Mouse (Mus musculus) C2C12 (cell line): ENCODE measurements around the gene Tmem45b.

ENCODE experiments used
- CEBPB ChIP-seq: IDR thresholded peaks from one replicate; pipeline ENCODE4 v1.6.1; 2011; ENCODE audit warnings: low read depth, mild to moderate bottlenecking, control low read depth, moderate library complexity
- CTCF ChIP-seq: IDR thresholded peaks from one replicate; pipeline ENCODE4 v1.5.1; 2011; ENCODE audit not compliant: control insufficient read depth, insufficient read depth, insufficient read length
- FOSL1 ChIP-seq: IDR thresholded peaks from one replicate; pipeline ENCODE4 v1.8.0; 2011; ENCODE audit warnings: mild to moderate bottlenecking, low read length; ENCODE audit not compliant: poor library complexity, insufficient read depth, severe bottlenecking
- MAX ChIP-seq: IDR thresholded peaks from one replicate; pipeline ENCODE4 v1.6.1; 2011; ENCODE audit warnings: mild to moderate bottlenecking, control low read depth
- MYOD1 ChIP-seq: IDR thresholded peaks from one replicate; pipeline ENCODE4 v1.6.1; 2011; ENCODE audit warnings: low read depth; ENCODE audit not compliant: control insufficient read depth, insufficient read length
- MYOG ChIP-seq: IDR thresholded peaks from one replicate; pipeline ENCODE4 v1.6.1; 2011; ENCODE audit not compliant: control insufficient read depth, insufficient read length; ENCODE audit errors: extremely low read depth
- USF1 ChIP-seq: IDR thresholded peaks from one replicate; pipeline ENCODE4 v1.6.1; 2011; ENCODE audit warnings: low read depth, mild to moderate bottlenecking, control low read depth, moderate library complexity

GRCm38 (mm10) chr9:31463692-31464474 is at the start of gene Tmem45b:
- TF ChIP-seq CTCF (no peak), MAX (no peak), FOSL1 (no peak), CEBPB (no peak), MYOD1 (no peak), MYOG (no peak), USF1 (no peak)
